Mouse (Mus musculus) G1E (cell line): ENCODE measurements around the gene Asxl1. TPM values are rescaled to one million over a fixed set of nuclear protein-coding genes. Genes with fewer than 3 reads are reported as not detected.

Experiments used
- ATAC-seq: 2 replicates; pipeline ENCODE4 v1.8.0; 2016; ENCODE audit warnings: mild to moderate bottlenecking; ENCODE audit not compliant: insufficient number of reproducible peaks, poor library complexity, low FRiP score, severe bottlenecking; ENCODE audit errors: extremely low read depth
- DNase-seq: peaks from one replicate; pipeline ENCODE4 v3.0.0; 2012; ENCODE audit warnings: low spot score
- H3K27me3 ChIP-seq: 2 replicates; pipeline ENCODE4 v1.6.1; 2012; ENCODE audit warnings: mild to moderate bottlenecking, low read length, inconsistent platforms; ENCODE audit not compliant: insufficient read depth
- H3K36me3 ChIP-seq: replicated peaks from 2 replicates; pipeline ENCODE3; 2012; ENCODE audit warnings: mild to moderate bottlenecking, inconsistent platforms
- H3K4me1 ChIP-seq: 2 replicates; pipeline ENCODE4 v1.6.1; 2012; ENCODE audit warnings: low read depth, low read length, inconsistent platforms, mixed read lengths; ENCODE audit not compliant: insufficient read depth
- H3K4me3 ChIP-seq: 2 replicates; pipeline ENCODE4 v1.5.1; 2012; ENCODE audit warnings: low read depth, mild to moderate bottlenecking, inconsistent platforms, low read length, moderate library complexity, mixed read lengths
- H3K9me3 ChIP-seq: replicated peaks from 2 replicates; pipeline ENCODE4 v1.6.1; 2012; ENCODE audit warnings: inconsistent platforms
- CTCF ChIP-seq: IDR thresholded peaks from 2 replicates; pipeline ENCODE4 v1.5.1; 2012; ENCODE audit warnings: low read depth, low read length, inconsistent platforms, mixed read lengths
- GATA1 ChIP-seq: IDR thresholded peaks from 2 replicates; pipeline ENCODE4 v1.6.1; 2012; ENCODE audit warnings: borderline replicate concordance, low read length, inconsistent platforms, mixed read lengths
- GATA2 ChIP-seq: IDR thresholded peaks from 2 replicates; pipeline ENCODE4 v1.6.1; 2012; ENCODE audit warnings: low read depth, low read length, inconsistent platforms, borderline replicate concordance
- POLR2AphosphoS5 ChIP-seq: IDR thresholded peaks from 2 replicates; pipeline ENCODE4 v1.6.1; 2012; ENCODE audit warnings: low read depth, low read length, inconsistent platforms; ENCODE audit not compliant: insufficient replicate concordance
- TAL1 ChIP-seq: conservative IDR thresholded peaks from 2 replicates; pipeline ENCODE4 v1.6.1; 2012; ENCODE audit warnings: low read depth, low read length, inconsistent platforms, mixed read lengths
- polyA plus RNA-seq: library from polyadenylated mRNA; stranded (reverse); fragments of >175 nt; gene quantifications from 2 replicates; pipeline ENCODE4 v1.2.3, GENCODE M21; 2012
- total RNA-seq, 2 experiments: library from RNA; stranded (forward) in 1 of 2; stranded (reverse) in 1 of 2; fragments of 200-1000 nt in 1 of 2; fragments of >200 nt in 1 of 2; fragmentation: Nextera tagmentation in 1 of 2; gene quantifications; 2 replicates each; pipeline ENCODE4 v1.2.3; 2014 to 2017

Asxl1 gene
- total and polyA plus RNA-seq, 3 experiments, result 16.8 to 54.3 (median 50.0) TPM

- DNase-seq, result no peak
- Histone ChIP-seq H3K36me3 (peaks cover 80% of the 10 kb centered on the region), H3K4me3 (no peak overlapping the region), H3K9me3 (no peaks in the 10 kb centered on the region), H3K4me1 (peaks cover 8% of the 10 kb centered on the region), H3K27me3 (no peaks in the 10 kb centered on the region)
- TF ChIP-seq GATA2, result no peak
- no peak for TF ChIP-seq POLR2AphosphoS5
- TF ChIP-seq TAL1, result no peak
- no peak for TF ChIP-seq GATA1
- no peak for TF ChIP-seq CTCF
- ATAC-seq, result no peak
These were observed 25.2 kb downstream of the Asxl1 start for GRCm38 (mm10) chr2:153370871-153371270.

- Histone ChIP-seq H3K27me3 (no peaks in the 10 kb centered on the region), H3K36me3 (peaks cover 77% of the 10 kb centered on the region), H3K4me3 (no peak overlapping the region), H3K9me3 (no peaks in the 10 kb centered on the region), H3K4me1 (peaks cover 31% of the 10 kb centered on the region)
- DNase-seq, result no peak
- ATAC-seq, result no peak
- TF ChIP-seq GATA2 (no peak), GATA1 (no peak), TAL1 (no peak), POLR2AphosphoS5 (no peak), CTCF (no peak)
These were observed 29.8 kb downstream of the Asxl1 start for GRCm38 (mm10) chr2:153375380-153375779.

- peaks cover 83% of the 10 kb centered on the region for H3K36me3 ChIP-seq
- ATAC-seq, result peak; percentile 85
These were observed 34.9 kb downstream of the Asxl1 start for GRCm38 (mm10) chr2:153380479-153380878.

DNA sequence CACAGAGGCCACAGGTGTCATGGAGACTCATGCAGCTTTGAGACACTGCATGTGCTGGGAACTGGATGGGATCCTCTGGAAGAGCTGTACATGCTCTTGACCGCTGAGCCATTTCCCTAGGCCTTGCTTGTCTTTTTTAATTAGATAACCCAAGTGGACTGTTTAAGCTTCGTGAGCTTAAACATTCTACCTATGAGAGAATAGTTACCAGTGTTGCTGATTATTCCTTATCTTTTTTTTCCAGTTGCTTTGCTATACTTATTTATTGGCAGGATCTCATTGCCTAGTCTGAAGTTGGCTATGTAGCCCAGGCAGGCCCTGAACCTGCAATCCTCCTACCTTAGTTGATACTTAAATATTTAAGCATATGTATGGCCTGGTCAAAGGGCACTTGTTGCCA, 44.2 kb downstream of the Asxl1 start:
- Histone ChIP-seq H3K4me3 (no peak overlapping the region), H3K36me3 (peaks cover 85% of the 10 kb centered on the region), H3K4me1 (peaks cover 19% of the 10 kb centered on the region; the same call in 1 of the 2 replicates), H3K27me3 (no peaks in the 10 kb centered on the region), H3K9me3 (no peaks in the 10 kb centered on the region)
- ATAC-seq, result no peak
- no peak for TF ChIP-seq GATA1
- no peak for TF ChIP-seq CTCF
- TF ChIP-seq GATA2, result no peak
- TF ChIP-seq POLR2AphosphoS5, result no peak
- no peak for DNase-seq

More at GRCm38 (mm10) chr2:153380479-153380878, 34.9 kb downstream of the Asxl1 start:
- Histone ChIP-seq H3K4me3 (no peak overlapping the region), H3K27me3 (no peaks in the 10 kb centered on the region), H3K4me1 (peaks cover 24% of the 10 kb centered on the region), H3K9me3 (no peaks in the 10 kb centered on the region)
- TF ChIP-seq CTCF, result no peak
- TF ChIP-seq TAL1, result no peak
- TF ChIP-seq GATA2, result no peak
- no peak for TF ChIP-seq POLR2AphosphoS5
- no peak for TF ChIP-seq GATA1
- DNase-seq, result peak; percentile 9

DNA sequence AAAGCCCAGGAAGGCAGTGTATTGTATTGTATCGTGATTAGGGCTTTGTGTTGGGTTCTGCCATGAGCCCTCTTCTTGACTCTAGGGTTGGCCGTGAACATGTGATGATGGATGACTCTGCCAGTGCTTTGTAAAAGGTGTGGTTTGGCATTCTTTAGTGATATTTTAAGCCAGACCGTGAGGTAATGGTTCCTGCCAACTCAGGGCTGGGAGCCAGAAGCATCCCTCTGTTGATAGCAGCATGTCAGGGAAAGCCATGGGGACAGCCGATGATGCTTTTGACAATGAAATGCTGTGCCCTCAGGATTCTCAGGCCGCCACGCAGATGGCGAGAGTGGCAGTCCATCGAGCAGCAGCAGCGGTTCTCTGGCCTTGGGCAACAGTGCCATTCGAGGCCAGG, 47.4 kb downstream of the Asxl1 start:
- Histone ChIP-seq H3K9me3 (no peaks in the 10 kb centered on the region), H3K4me1 (peaks cover 19% of the 10 kb centered on the region; the same call in 1 of the 2 replicates), H3K4me3 (no peak overlapping the region), H3K27me3 (no peaks in the 10 kb centered on the region), H3K36me3 (peaks cover 95% of the 10 kb centered on the region)
- ATAC-seq (no peak), DNase-seq (no peak)
- TF ChIP-seq GATA2, result no peak
- no peak for TF ChIP-seq TAL1
- TF ChIP-seq CTCF, result no peak
- TF ChIP-seq POLR2AphosphoS5, result no peak
- TF ChIP-seq GATA1, result no peak

GRCm38 (mm10) chr2:153397790-153398515, 52.3 kb downstream of the Asxl1 start:
- no peak for ATAC-seq
- TF ChIP-seq TAL1 (no peak), GATA2 (no peak), GATA1 (no peak), CTCF (no peak), POLR2AphosphoS5 (no peak)
- Histone ChIP-seq H3K36me3 (peaks cover 96% of the 10 kb centered on the region), H3K4me1 (no peaks in the 10 kb centered on the region), H3K4me3 (no peak overlapping the region), H3K9me3 (no peaks in the 10 kb centered on the region), H3K27me3 (no peaks in the 10 kb centered on the region)
- DNase-seq, result no peak
